Mouse (Mus musculus) cortical plate, adult 2 months (tissue): Measurements from ENCODE around the gene Sepsecs.

ENCODE experiments used
- CTCF ChIP-seq: fragments of 200-500 bp; IDR thresholded peaks from 2 replicates; pipeline ENCODE4 v1.5.1; 2011; ENCODE audit warnings: mild to moderate bottlenecking, control low read depth, low read length; ENCODE audit not compliant: insufficient read depth; ENCODE audit errors: extremely low read depth
- POLR2A ChIP-seq: fragments of 200-500 bp; IDR thresholded peaks from 2 replicates; pipeline ENCODE4 v1.6.1; 2011; ENCODE audit warnings: mild to moderate bottlenecking, low read length, control low read depth; ENCODE audit not compliant: insufficient read depth; ENCODE audit errors: extremely low read depth

DNA sequence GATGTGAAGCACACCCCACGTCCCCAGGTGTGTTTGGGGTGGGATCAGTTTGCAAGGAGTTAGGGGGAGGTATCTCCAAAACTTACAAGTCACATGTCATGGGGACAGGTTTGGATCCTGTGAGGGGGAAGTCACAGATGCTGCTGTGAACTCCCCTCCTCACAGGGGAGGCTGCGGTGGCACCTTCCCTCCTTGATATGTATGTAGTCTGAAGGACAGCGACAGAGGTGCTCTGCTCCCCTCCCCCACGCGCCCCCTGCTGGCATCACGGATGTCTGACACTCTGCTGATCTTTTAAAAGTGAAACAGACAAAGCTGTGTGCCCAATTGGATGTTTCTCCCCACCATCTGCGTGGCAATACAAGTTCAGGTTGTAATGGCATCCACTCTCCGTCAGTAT is 35.5 kb downstream of the Sepsecs start:
- TF ChIP-seq CTCF: peak; percentile 56
- TF ChIP-seq POLR2A: no peak
